Mouse (Mus musculus) neutrophil, adult 5-6 weeks (primary cell): ENCODE results near the gene Ccdc22. TPM values are rescaled to one million over a fixed set of nuclear protein-coding genes. Genes with fewer than 3 reads are reported as not detected.
A peak's percentile ranks its signal among the peaks of the same experiment; 100 is the strongest.

Experiments
- ATAC-seq: fragments of 151-379, 151-347 bp; 2 replicates; pipeline ENCODE4 v1.8.0; 2017; ENCODE audit warnings: mild to moderate bottlenecking, moderate TSS enrichment; ENCODE audit not compliant: insufficient number of reproducible peaks, poor library complexity, low FRiP score, severe bottlenecking; ENCODE audit errors: extremely low read depth
- total RNA-seq: library from RNA; stranded (forward); fragments of 200-1000 nt; gene quantifications from 2 replicates; pipeline ENCODE4 v1.2.3, GENCODE M21; 2017

Gene Ccdc22
- total RNA-seq, 1 experiment from 2014 or later = 17.5 TPM

DNA sequence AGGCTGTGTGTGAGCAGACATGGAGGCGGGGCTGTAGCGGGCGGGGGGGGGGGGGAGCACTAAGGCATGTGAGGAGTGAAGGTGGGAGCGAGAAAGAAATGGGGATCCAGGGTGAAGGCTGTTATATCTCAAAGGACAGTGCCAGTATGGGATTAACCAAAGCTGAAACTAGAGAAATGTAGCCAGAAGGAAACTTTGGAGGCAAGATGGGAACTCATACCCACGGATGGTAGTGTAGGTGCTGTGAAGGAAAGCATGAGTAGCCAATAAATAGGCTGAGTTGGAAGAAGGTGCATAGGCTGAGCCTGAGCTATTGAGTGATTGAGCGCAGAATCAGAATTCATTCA lies 30.5 kb downstream of the Ccdc22 start:
- ATAC-seq = no peak

DNA sequence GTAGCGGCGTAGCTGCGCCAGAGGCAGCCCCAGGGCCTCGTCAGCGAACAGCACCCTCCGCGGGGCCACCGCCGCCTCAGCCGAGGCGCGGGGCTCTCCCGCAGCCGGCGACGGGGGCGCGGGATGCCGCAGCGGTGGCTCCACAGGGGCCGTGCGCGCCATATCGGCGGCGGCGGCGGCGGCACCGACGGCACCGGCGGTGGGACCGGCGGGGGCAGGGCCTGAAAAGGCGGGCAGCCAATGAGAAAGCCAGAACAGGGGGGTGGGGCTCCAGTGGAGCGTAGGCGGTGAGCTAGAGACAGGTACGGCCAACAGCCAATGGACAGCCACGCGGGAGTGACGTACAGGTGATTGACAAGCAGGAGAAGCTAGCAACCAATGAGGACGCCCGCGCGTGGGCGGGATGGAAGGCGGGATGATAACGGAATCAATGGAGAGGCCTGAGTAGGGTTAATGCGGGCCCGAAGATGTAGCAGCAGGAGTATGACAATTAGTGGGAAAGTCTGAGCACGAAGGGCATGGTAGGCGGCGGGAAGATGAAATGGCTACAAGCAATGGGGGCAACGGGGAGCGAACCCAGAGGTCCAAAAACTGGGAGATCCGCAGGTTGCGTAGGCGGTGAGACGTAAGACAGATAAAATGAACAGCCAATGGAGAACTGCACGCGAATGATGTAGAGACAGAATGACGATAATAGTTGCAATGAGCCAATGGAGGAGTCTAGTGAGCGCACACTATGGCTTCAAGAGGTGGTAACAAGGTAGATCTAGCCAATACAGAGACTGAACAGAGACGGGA lies 31.0 kb downstream of the Ccdc22 start, which contains the start of gene Ppp1r3f:
TSS of gene Ppp1r3f (minus strand) at position 197 of the 798 bp plus-strand sequence.
- ATAC-seq = peak; percentile 96

DNA sequence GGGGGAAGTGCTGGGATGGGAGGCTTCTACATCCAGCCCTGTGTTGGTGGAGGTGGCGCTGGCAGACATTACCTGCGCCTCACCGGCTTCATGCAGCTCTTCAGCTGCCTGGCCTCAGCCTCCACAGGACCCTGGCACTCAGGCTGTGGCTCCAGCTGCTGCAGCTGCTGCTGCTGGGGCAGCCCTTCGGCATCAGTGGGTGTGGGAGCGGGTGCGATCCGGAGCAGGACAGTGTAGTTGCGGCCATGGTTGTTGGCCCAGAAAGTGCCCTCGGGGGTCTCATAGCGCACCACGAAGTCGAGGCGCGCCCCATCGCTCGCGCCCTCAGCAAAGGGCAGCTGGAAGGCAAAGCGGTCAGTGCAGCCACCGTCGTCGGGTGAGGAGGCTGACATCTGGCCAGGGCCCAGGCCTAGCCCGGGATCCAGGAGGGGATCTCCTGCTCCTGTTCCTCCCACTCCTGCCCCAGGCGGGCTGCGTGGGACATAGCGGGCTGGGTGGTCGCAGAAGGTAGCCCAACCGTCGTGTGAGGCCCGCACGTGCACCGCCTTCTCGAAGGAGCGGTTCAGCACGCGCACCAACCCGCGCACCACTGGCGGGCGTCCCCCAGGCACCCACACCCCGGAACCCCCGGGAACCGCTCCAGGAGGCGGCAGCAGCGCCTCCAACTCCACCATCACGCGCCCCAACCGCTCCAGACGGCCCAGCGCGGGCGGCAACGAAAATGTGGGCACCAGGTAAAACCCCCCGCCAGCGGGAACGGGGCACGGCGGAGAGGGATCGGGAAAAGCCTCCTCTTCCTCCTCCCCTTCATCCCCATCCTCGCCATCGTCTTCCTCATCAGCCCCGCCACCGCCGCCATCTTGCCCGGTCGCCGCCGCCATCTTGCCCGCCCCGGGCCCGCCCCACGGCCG lies 31.9 kb downstream of the Ccdc22 start, which contains the start of gene Foxp3:
TSS of gene Foxp3 (plus strand) at position 469 of the 911 bp plus-strand sequence.
- no peak for ATAC-seq

DNA sequence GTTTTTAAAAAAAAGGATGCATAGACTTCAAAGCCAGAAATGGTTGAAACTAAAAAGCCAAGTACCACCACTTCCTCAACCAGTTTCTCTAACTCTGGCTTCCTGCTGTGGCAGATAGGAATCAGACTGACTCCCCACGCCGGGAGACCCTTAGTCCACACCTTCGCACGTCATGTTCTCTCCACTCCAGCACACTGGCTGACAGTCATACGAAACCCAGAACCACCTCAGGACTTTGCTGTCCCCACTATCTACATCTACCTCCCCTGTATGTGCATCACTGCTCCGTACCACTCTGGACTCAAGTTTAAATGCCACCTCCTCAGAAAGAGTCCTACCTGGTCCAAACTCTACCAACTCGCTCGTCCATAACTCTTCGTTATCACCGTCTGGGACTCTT lies 32.9 kb downstream of the Ccdc22 start:
- ATAC-seq = no peak

DNA sequence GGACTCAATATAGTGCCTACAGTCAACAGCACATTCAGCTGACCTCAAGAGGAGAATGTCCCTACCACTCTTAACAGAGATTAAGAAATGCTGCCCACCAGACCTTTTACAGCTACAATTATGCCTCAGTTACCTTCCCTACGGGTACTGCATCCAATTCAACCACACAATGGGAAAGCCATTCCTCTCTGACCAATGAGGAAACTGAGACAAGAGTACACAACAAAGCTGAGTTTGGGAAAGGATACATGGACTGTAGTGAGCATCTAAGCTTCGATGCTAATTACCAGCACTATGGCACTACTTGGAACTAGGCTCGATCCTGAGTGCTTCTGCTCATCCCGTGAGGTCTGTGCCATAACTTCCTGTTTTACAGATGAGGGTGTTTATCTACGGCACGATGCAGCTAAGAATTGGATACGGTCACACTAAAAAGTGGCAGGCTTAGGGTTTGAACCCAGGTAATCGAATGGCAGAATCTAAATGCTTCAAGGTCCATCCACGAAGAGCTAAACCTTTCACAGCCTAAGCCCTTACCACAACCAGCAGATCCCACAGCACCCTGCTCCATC lies 33.7 kb downstream of the Ccdc22 start:
- no peak for ATAC-seq

DNA sequence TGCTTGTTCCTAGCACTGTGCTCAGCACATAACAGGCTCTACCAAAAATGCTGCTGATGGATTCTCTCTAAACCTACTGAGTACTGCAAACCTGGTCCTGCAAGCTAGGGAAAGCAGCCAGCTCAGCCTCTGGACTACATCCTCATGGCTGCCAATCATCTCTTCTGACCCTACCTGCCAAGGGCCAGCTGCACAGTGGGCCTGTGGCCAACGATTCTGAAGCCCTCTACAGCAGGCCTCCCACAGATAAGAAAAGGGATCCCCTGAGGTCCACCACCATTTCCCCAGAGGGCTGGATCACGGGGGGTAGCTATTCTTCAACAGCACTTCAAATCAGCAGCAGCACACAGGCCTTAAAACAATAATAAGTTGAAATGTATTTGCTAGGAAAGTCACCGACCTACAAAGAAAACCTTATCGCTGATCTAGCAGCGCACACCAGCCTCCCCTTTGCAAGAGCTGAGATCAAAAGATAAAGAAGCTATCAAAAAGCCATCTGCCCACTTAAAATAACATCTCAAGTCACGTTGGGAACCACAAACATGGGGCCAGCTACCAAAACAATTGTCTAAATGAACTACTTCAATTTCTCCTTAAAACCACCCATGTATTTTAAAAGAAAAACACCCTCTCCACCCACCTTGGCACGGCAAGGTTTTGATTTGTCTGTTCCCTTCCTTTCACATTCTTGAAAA lies 34.7 kb downstream of the Ccdc22 start:
- no peak for ATAC-seq

DNA sequence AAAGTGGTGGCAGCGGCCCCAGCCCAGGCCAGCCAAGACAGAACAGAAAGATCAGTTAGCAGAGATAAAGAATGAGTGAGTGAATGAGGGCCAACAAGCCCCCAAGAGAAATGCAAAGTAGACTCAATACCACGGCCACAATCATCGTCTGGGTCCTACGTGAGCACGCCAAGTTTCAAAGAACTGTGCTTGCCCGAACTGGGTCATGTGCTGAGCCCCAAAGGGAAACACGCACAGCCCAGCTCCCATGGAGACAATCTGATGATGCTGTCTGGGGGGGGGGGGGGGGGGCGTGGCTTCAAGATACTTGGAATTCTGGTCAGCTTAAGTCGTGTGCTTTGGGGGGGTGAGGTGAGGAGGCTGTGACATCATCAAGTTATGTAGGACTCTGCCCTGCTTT lies 37.8 kb downstream of the Ccdc22 start:
- ATAC-seq = no peak

DNA sequence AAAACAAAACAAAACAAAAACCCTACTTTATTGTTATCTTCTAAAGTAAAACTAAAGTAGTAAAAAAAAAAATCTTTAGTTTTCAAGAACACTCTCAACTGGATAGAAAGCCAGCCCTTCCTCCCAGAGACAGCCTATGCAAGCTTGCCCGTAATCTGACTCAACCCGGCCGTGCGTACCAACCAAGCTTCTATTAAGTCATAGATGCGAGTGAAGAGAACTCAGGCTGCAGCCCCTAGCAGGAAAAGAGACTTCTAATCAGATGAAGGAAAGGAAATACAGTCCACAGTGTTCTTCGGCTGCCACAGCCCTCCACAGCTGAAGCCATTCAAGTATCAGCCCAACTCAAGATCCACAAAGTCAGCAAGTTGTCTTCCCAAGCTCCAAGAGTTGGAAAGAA lies 39.0 kb downstream of the Ccdc22 start:
- ATAC-seq = no peak

DNA sequence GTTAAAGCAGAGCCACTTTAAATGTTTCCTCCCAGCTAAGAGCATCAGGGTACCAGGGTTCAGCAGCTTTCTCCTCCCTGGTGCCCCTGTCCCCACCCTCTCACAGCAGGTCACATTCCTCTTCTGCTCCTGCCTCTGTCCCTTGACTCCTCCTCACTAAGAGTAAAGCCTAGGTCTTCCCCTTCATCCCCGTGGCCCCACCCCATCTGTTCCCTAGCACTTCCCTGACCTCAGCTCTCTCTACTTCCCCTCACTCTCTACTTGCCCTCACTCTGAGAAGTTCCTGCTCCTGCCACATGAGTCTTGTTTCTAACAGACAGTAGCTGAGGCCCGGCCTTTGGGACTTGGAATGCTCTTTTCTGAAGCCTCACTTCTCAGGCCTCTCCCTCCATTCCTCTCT lies 42.2 kb downstream of the Ccdc22 start:
- ATAC-seq = no peak

DNA sequence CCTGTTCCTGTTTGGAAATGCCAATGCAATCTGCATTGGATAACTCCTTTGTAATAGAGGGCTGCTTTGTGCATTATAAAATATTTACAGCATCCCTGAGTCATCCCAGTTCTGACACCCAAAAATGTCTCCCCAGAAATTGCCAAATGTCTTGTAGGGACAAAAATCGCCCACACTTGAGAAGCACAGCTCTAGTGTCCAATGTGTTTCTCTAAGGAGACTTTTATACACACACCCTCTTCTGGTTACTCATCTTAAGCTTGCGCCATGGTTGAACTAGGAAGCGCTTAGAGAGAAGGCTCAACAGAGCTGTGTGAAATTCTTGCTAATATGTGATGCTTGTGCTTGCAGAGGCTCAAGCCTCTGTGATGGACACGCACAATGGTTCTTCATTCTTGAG lies 51.8 kb downstream of the Ccdc22 start:
- no peak for ATAC-seq

Other genes with a start within 250 kb of the Ccdc22 start
- 0.12 and 0.25 TPM in 2 replicates for gene Usp27x, start 229.7 kb downstream of the Ccdc22 start, total RNA-seq
- 0.61 and 1.5 TPM in 2 replicates for gene Foxp3, start 31.9 kb downstream of the Ccdc22 start, total RNA-seq
- gene Ppp1r3f, start 31.2 kb downstream of the Ccdc22 start, total RNA-seq = 2.1 and 2.6 TPM in 2 replicates
- gene Cacna1f, start 1.6 kb upstream of the Ccdc22 start, total RNA-seq = not detected in 2 replicates
- 0.93 and 1.8 TPM in 2 replicates for gene Syp, start 33.0 kb upstream of the Ccdc22 start, total RNA-seq
- gene Prickle3, start 51.7 kb upstream of the Ccdc22 start, total RNA-seq = 37.0 and 40.0 TPM in 2 replicates
- 137 and 138 TPM in 2 replicates for gene Plp2, start 65.9 kb upstream of the Ccdc22 start, total RNA-seq
- gene Magix, start 75.7 kb upstream of the Ccdc22 start, total RNA-seq = 1.4 TPM in 1 of 2 replicates, not detected in the other
- 67.2 and 69.5 TPM in 2 replicates for gene Gpkow, start 91.6 kb upstream of the Ccdc22 start, total RNA-seq
- gene Wdr45, start 108.8 kb upstream of the Ccdc22 start, total RNA-seq = 80.8 and 86.0 TPM in 2 replicates
- 3.0 TPM in 1 of 2 replicates, not detected in the other for gene Gm45208, start 116.7 kb upstream of the Ccdc22 start, total RNA-seq
- gene Praf2, start 122.9 kb upstream of the Ccdc22 start, total RNA-seq = 4.4 and 7.1 TPM in 2 replicates
- gene Ccdc120, start 145.4 kb upstream of the Ccdc22 start, total RNA-seq = 2.7 TPM in 1 of 2 replicates, not detected in the other
- 30.7 and 40.0 TPM in 2 replicates for gene Tfe3, start 157.0 kb upstream of the Ccdc22 start, total RNA-seq
- gene Gripap1, start 184.2 kb upstream of the Ccdc22 start, total RNA-seq = 261 and 293 TPM in 2 replicates
- gene Kcnd1, start 216.8 kb upstream of the Ccdc22 start, total RNA-seq = 2.2 and 2.6 TPM in 2 replicates
- gene Otud5, start 235.8 kb upstream of the Ccdc22 start, total RNA-seq = 200 and 206 TPM in 2 replicates